Mouse (Mus musculus) limb, embryonic 14.5 days (tissue): ENCODE results near the gene Myo3b. TPM values are rescaled to one million over a fixed set of nuclear protein-coding genes. Genes with fewer than 3 reads are reported as not detected.
A peak's percentile ranks its signal among the peaks of the same experiment; 100 is the strongest.

ENCODE experiments used
- ATAC-seq: fragments of 200-750 bp; cut with Nextera tagmentation; 2 replicates; pipeline ENCODE4 v1.8.0; 2017; ENCODE audit warnings: low read depth, moderate number of reproducible peaks, moderate TSS enrichment; ENCODE audit not compliant: low FRiP score
- DNase-seq: peaks from one replicate; pipeline ENCODE4 v3.0.0-alpha.2; 2015; ENCODE audit warnings: low spot score
- H3K27ac ChIP-seq: fragments of 300-500 bp; sonication (generic); replicated peaks from 2 replicates; pipeline ENCODE4 v1.5.1; 2014; ENCODE audit warnings: low read depth, mild to moderate bottlenecking, low read length, moderate library complexity, mixed read lengths
- H3K27me3 ChIP-seq: fragments of 300-500 bp; sonication (generic); 2 replicates; pipeline ENCODE4 v1.6.1; 2014; ENCODE audit warnings: low read length, mixed read lengths; ENCODE audit not compliant: control insufficient read depth, insufficient read depth
- H3K36me3 ChIP-seq: fragments of 300-500 bp; sonication (generic); 2 replicates; pipeline ENCODE4 v1.6.1; 2014; ENCODE audit warnings: mild to moderate bottlenecking, low read length, moderate library complexity, mixed read lengths; ENCODE audit not compliant: control insufficient read depth, insufficient read depth
- H3K4me1 ChIP-seq: fragments of 300-500 bp; sonication (generic); 2 replicates; pipeline ENCODE4 v1.6.1; 2014; ENCODE audit warnings: antibody characterized with exemption, low read length, mixed read lengths; ENCODE audit not compliant: control insufficient read depth, insufficient read depth
- H3K4me2 ChIP-seq: fragments of 300-500 bp; sonication (generic); replicated peaks from 2 replicates; pipeline ENCODE4 v1.6.1; 2014; ENCODE audit warnings: low read depth, mild to moderate bottlenecking, low read length, moderate library complexity; ENCODE audit not compliant: severe bottlenecking
- H3K4me3 ChIP-seq: fragments of 300-500 bp; sonication (generic); replicated peaks from 2 replicates; pipeline ENCODE4 v1.5.1; 2014; ENCODE audit warnings: low read length
- H3K9ac ChIP-seq: fragments of 300-500 bp; sonication (generic); 2 replicates; pipeline ENCODE4 v1.6.1; 2014; ENCODE audit warnings: mild to moderate bottlenecking, low read depth, low read length, moderate library complexity; ENCODE audit not compliant: severe bottlenecking
- H3K9me3 ChIP-seq: fragments of 300-500 bp; sonication (generic); 2 replicates; pipeline ENCODE4 v1.6.1; 2016; ENCODE audit warnings: low read length; ENCODE audit not compliant: control insufficient read depth
- POLR2A ChIP-seq: fragments of 200-500 bp; IDR thresholded peaks from 2 replicates; pipeline ENCODE4 v1.8.0; 2012; ENCODE audit warnings: inconsistent platforms, mild to moderate bottlenecking, moderate library complexity, borderline replicate concordance; ENCODE audit not compliant: insufficient read depth, insufficient read length; ENCODE audit errors: extremely low read depth
- WGBS: fragments of 180-500 bp; shearing (Covaris S2); extraction: QIAGEN DNeasy Blood & Tissue Kit; methylation state at CpG from one replicate; pipeline ENCODE4 v1.1.7; 2014; 5-methylcytosine and 5-hydroxymethylcytosine counted together
- polyA plus RNA-seq, 2 experiments: library from polyadenylated mRNA; depleted of rRNA in 1 of 2; stranded (reverse) in 1 of 2; unstranded in 1 of 2; fragments of >200 nt; fragmentation: Nextera tagmentation in 1 of 2; extraction: Ambion mirVana in 1 of 2; gene quantifications; 2 replicates each; pipeline versions ENCODE4 v1.2.1 to v1.2.3; 2012 to 2014

The Myo3b gene
- polyA plus RNA-seq, 2 experiments, result 0.04 TPM; not detected in 1

GRCm38 (mm10) chr2:70105286-70106030 is 66.5 kb downstream of the Myo3b start:
- Histone ChIP-seq H3K36me3 (no peaks in the 10 kb centered on the region), H3K4me2 (no peak overlapping the region), H3K27ac (no peak overlapping the region), H3K4me1 (no peaks in the 10 kb centered on the region), H3K9ac (no peak overlapping the region), H3K4me3 (no peak overlapping the region), H3K27me3 (no peaks in the 10 kb centered on the region), H3K9me3 (no peaks in the 10 kb centered on the region)
- 44% methylated on average over 14 of the region's 14 CpGs for WGBS
- TF ChIP-seq POLR2A, result no peak
- DNase-seq, result no peak
- ATAC-seq, result no peak

- Histone ChIP-seq H3K4me2 (no peak overlapping the region), H3K4me1 (no peaks in the 10 kb centered on the region), H3K4me3 (no peak overlapping the region), H3K9me3 (no peaks in the 10 kb centered on the region), H3K36me3 (no peaks in the 10 kb centered on the region), H3K27me3 (no peaks in the 10 kb centered on the region), H3K27ac (no peak overlapping the region), H3K9ac (no peak overlapping the region)
- no peak for DNase-seq
- ATAC-seq, result no peak
- WGBS, result 69% methylated on average over 7 of the region's 7 CpGs
- no peak for TF ChIP-seq POLR2A
Observed at GRCm38 (mm10) chr2:70109010-70109409, 70.1 kb downstream of the Myo3b start.

GRCm38 (mm10) chr2:70113798-70114782 is 75.2 kb downstream of the Myo3b start:
- DNase-seq (peak; percentile 19), ATAC-seq (no peak)
- Histone ChIP-seq H3K4me2 (no peak overlapping the region), H3K27ac (no peak overlapping the region), H3K9me3 (no peaks in the 10 kb centered on the region), H3K4me1 (no peaks in the 10 kb centered on the region), H3K36me3 (no peaks in the 10 kb centered on the region), H3K27me3 (no peaks in the 10 kb centered on the region), H3K4me3 (no peak overlapping the region), H3K9ac (no peak overlapping the region)
- WGBS, result 48% methylated on average over 12 of the region's 12 CpGs
- no peak for TF ChIP-seq POLR2A

- no peak overlapping the region for H3K4me2 ChIP-seq
- H3K9ac ChIP-seq, result no peak overlapping the region
- DNase-seq, result no peak
- no peak overlapping the region for H3K27ac ChIP-seq
- TF ChIP-seq POLR2A, result no peak
- H3K36me3 ChIP-seq, result no peaks in the 10 kb centered on the region
- no peaks in the 10 kb centered on the region for H3K9me3 ChIP-seq
- ATAC-seq, result no peak
- H3K4me3 ChIP-seq, result no peak overlapping the region
- WGBS, result 43% methylated on average over 16 of the region's 16 CpGs
- H3K4me1 ChIP-seq, result no peaks in the 10 kb centered on the region
- H3K27me3 ChIP-seq, result no peaks in the 10 kb centered on the region
Observed at GRCm38 (mm10) chr2:70118376-70119264, 79.7 kb downstream of the Myo3b start.

- no peaks in the 10 kb centered on the region for H3K4me1 ChIP-seq
- no peaks in the 10 kb centered on the region for H3K9me3 ChIP-seq
- no peak overlapping the region for H3K9ac ChIP-seq
- no peak overlapping the region for H3K4me2 ChIP-seq
- ATAC-seq, result no peak
- no peaks in the 10 kb centered on the region for H3K36me3 ChIP-seq
- H3K27ac ChIP-seq, result no peak overlapping the region
- WGBS, result 92% methylated on average over 2 of the region's 2 CpGs
- DNase-seq, result no peak
- TF ChIP-seq POLR2A, result no peak
- H3K4me3 ChIP-seq, result no peak overlapping the region
- H3K27me3 ChIP-seq, result no peaks in the 10 kb centered on the region
Observed at GRCm38 (mm10) chr2:70119265-70119663, 80.3 kb downstream of the Myo3b start.
